Mouse (Mus musculus) MEL (cell line): ENCODE measurements around the gene Mfsd4b5. TPM values are rescaled to one million over a fixed set of nuclear protein-coding genes. Genes with fewer than 3 reads are reported as not detected.

Experiments
- DNase-seq: peaks from one replicate; pipeline ENCODE4 v3.0.0; 2011; ENCODE audit warnings: low read depth, low spot score
- H3K27ac ChIP-seq: 2 replicates; pipeline ENCODE4 v1.5.1; 2012; ENCODE audit warnings: low read depth, mild to moderate bottlenecking, control low read depth, low read length, moderate library complexity; ENCODE audit not compliant: control insufficient read depth
- H3K27me3 ChIP-seq, 2 experiments: fragments of 150-350 bp in 1 of 2; sonication (generic) in 1 of 2; 2 replicates each; pipeline ENCODE4 v1.6.1; 2012; ENCODE audit warnings: low read length in 2 of 2, mild to moderate bottlenecking in 2 of 2, improper control_type of control experiment in 1 of 2, moderate library complexity in 1 of 2; ENCODE audit not compliant: insufficient read depth in 2 of 2, control insufficient read depth in 1 of 2
- H3K36me3 ChIP-seq, 2 experiments: 2 replicates each; pipeline ENCODE4 v1.6.1; 2012 to 2014; ENCODE audit warnings: low read length in 2 of 2, improper control_type of control experiment in 1 of 2, inconsistent platforms in 1 of 2, mild to moderate bottlenecking in 1 of 2; ENCODE audit not compliant: insufficient read depth in 2 of 2, control insufficient read depth in 1 of 2
- H3K4me1 ChIP-seq, 2 experiments: fragments of 150-350 bp in 1 of 2; sonication (generic) in 1 of 2; 2 replicates each; pipeline ENCODE4 v1.6.1; 2012; ENCODE audit warnings: low read length in 2 of 2, improper control_type of control experiment in 1 of 2, mild to moderate bottlenecking in 1 of 2; ENCODE audit not compliant: insufficient read depth in 2 of 2, control insufficient read depth in 1 of 2
- H3K4me3 ChIP-seq, 2 experiments: fragments of 150-350 bp in 1 of 2; sonication (generic) in 1 of 2; 2 replicates each; pipeline ENCODE4 v1.5.1; 2012; ENCODE audit warnings: low read depth in 2 of 2, low read length in 2 of 2, mild to moderate bottlenecking in 2 of 2, moderate library complexity in 2 of 2, control low read depth in 1 of 2, improper control_type of control experiment in 1 of 2; ENCODE audit not compliant: control insufficient read depth in 1 of 2, insufficient read depth in 1 of 2
- H3K79me2 ChIP-seq: 2 replicates; pipeline ENCODE4 v1.6.1; 2012; ENCODE audit warnings: mild to moderate bottlenecking, low read length, moderate library complexity; ENCODE audit not compliant: control insufficient read depth, poor library complexity, insufficient read depth
- H3K9ac ChIP-seq: 2 replicates; pipeline ENCODE4 v1.6.1; 2012; ENCODE audit warnings: low read depth, mild to moderate bottlenecking, control low read depth, low read length, moderate library complexity; ENCODE audit not compliant: control insufficient read depth, poor library complexity, severe bottlenecking
- H3K9me3 ChIP-seq: fragments of 150-350 bp; sonication (generic); replicated peaks from 2 replicates; pipeline ENCODE4 v1.6.1; 2012; ENCODE audit warnings: mild to moderate bottlenecking, low read length, improper control_type of control experiment, moderate library complexity; ENCODE audit not compliant: insufficient read depth
- BHLHE40 ChIP-seq: IDR thresholded peaks from 2 replicates; pipeline ENCODE4 v1.6.1; 2012; ENCODE audit warnings: low read depth, mild to moderate bottlenecking, inconsistent platforms, low read length, improper control_type of control experiment, borderline replicate concordance
- CHD1 ChIP-seq: IDR thresholded peaks from 2 replicates; pipeline ENCODE4 v1.6.1; 2012; ENCODE audit warnings: low read depth, mild to moderate bottlenecking, inconsistent platforms, low read length, improper control_type of control experiment
- CTCF ChIP-seq, 3 experiments: IDR thresholded peaks in 2 of 3; conservative IDR thresholded peaks in 1 of 3; 2 replicates each; pipeline ENCODE4 v1.5.1; 2011 to 2012; ENCODE audit warnings: low read length in 3 of 3, low read depth in 2 of 3, mild to moderate bottlenecking in 2 of 3, improper control_type of control experiment in 1 of 3, inconsistent platforms in 1 of 3, mixed read lengths in 1 of 3, moderate library complexity in 1 of 3; ENCODE audit not compliant: control insufficient read depth in 1 of 3, insufficient read depth in 1 of 3, poor library complexity in 1 of 3, severe bottlenecking in 1 of 3
- ELF1 ChIP-seq: IDR thresholded peaks from 2 replicates; pipeline ENCODE4 v1.6.1; 2014; ENCODE audit warnings: low read depth, mild to moderate bottlenecking, inconsistent platforms, low read length, improper control_type of control experiment, moderate library complexity
- ETS1 ChIP-seq: IDR thresholded peaks from 2 replicates; pipeline ENCODE4 v1.6.1; 2012; ENCODE audit warnings: low read depth, mild to moderate bottlenecking, inconsistent platforms, low read length, improper control_type of control experiment, moderate library complexity
- GABPA ChIP-seq: IDR thresholded peaks from 2 replicates; pipeline ENCODE4 v1.6.1; 2012; ENCODE audit warnings: low read depth, mild to moderate bottlenecking, inconsistent platforms, low read length, improper control_type of control experiment, moderate library complexity
- JUND ChIP-seq: IDR thresholded peaks from 2 replicates; pipeline ENCODE4 v1.6.1; 2011; ENCODE audit warnings: low read depth, mild to moderate bottlenecking, improper control_type of control experiment, low read length
- MAX ChIP-seq: IDR thresholded peaks from 2 replicates; pipeline ENCODE4 v1.6.1; 2011; ENCODE audit warnings: low read length, improper control_type of control experiment
- MAZ ChIP-seq: IDR thresholded peaks from 2 replicates; pipeline ENCODE4 v1.6.1; 2012; ENCODE audit warnings: low read depth, mild to moderate bottlenecking, inconsistent platforms, low read length, improper control_type of control experiment
- MEF2A ChIP-seq: IDR thresholded peaks from 2 replicates; pipeline ENCODE4 v1.6.1; 2014; ENCODE audit warnings: low read depth, mild to moderate bottlenecking, inconsistent platforms, low read length, improper control_type of control experiment; ENCODE audit not compliant: poor library complexity, insufficient replicate concordance, severe bottlenecking; ENCODE audit errors: extremely low read depth
- MXI1 ChIP-seq: IDR thresholded peaks from 2 replicates; pipeline ENCODE4 v1.6.1; 2011; ENCODE audit warnings: mild to moderate bottlenecking, low read depth, low read length, improper control_type of control experiment
- NELFE ChIP-seq: IDR thresholded peaks from 2 replicates; pipeline ENCODE4 v1.6.1; 2011; ENCODE audit warnings: low read depth, low read length, improper control_type of control experiment
- NRF1 ChIP-seq: IDR thresholded peaks from 2 replicates; pipeline ENCODE4 v1.6.1; 2014; ENCODE audit warnings: low read depth, mild to moderate bottlenecking, inconsistent platforms, low read length, improper control_type of control experiment, moderate library complexity; ENCODE audit not compliant: poor library complexity, insufficient read depth, severe bottlenecking
- POLR2A ChIP-seq, 2 experiments: IDR thresholded peaks; 2 replicates each; pipeline ENCODE4 v1.6.1; 2011 to 2012; ENCODE audit warnings: low read length in 2 of 2, mild to moderate bottlenecking in 2 of 2, control low read depth in 1 of 2, improper control_type of control experiment in 1 of 2, low read depth in 1 of 2, moderate library complexity in 1 of 2; ENCODE audit not compliant: control insufficient read depth in 1 of 2, insufficient read depth in 1 of 2, poor library complexity in 1 of 2
- POLR2AphosphoS5 ChIP-seq: IDR thresholded peaks from 2 replicates; pipeline ENCODE4 v1.6.1; 2012; ENCODE audit warnings: low read depth, borderline replicate concordance, mild to moderate bottlenecking, inconsistent platforms, low read length, moderate library complexity, mixed read lengths
- RCOR1 ChIP-seq: IDR thresholded peaks from 2 replicates; pipeline ENCODE4 v1.6.1; 2012; ENCODE audit warnings: low read depth, mild to moderate bottlenecking, inconsistent platforms, low read length, improper control_type of control experiment
- SMC3 ChIP-seq: IDR thresholded peaks from 2 replicates; pipeline ENCODE4 v1.6.1; 2011; ENCODE audit warnings: low read depth, low read length, improper control_type of control experiment
- TAL1 ChIP-seq: IDR thresholded peaks from 2 replicates; pipeline ENCODE4 v1.6.1; 2012; ENCODE audit warnings: mild to moderate bottlenecking, inconsistent platforms, low read length, moderate library complexity, mixed read lengths
- UBTF ChIP-seq: IDR thresholded peaks from 2 replicates; pipeline ENCODE4 v1.6.1; 2012; ENCODE audit warnings: low read depth, mild to moderate bottlenecking, inconsistent platforms, low read length, improper control_type of control experiment, moderate library complexity, borderline replicate concordance; ENCODE audit not compliant: insufficient read depth
- USF2 ChIP-seq, 2 experiments: IDR thresholded peaks; 2 replicates each; pipeline ENCODE4 v1.6.1; 2011 to 2012; ENCODE audit warnings: improper control_type of control experiment in 2 of 2, low read length in 2 of 2, borderline replicate concordance in 1 of 2, inconsistent platforms in 1 of 2, low read depth in 1 of 2, mild to moderate bottlenecking in 1 of 2; ENCODE audit not compliant: insufficient read depth in 1 of 2
- ZC3H11A ChIP-seq: IDR thresholded peaks from 2 replicates; pipeline ENCODE4 v1.6.1; 2012; ENCODE audit warnings: low read depth, mild to moderate bottlenecking, inconsistent platforms, low read length, improper control_type of control experiment
- ZKSCAN1 ChIP-seq: IDR thresholded peaks from 2 replicates; pipeline ENCODE4 v1.6.1; 2012; ENCODE audit warnings: low read depth, mild to moderate bottlenecking, inconsistent platforms, low read length, improper control_type of control experiment, moderate library complexity
- ZNF384 ChIP-seq: IDR thresholded peaks from 2 replicates; pipeline ENCODE4 v1.6.1; 2012; ENCODE audit warnings: low read depth, mild to moderate bottlenecking, inconsistent platforms, low read length, improper control_type of control experiment
- polyA plus RNA-seq, 2 experiments: library from polyadenylated mRNA; stranded (reverse) in 1 of 2; unstranded in 1 of 2; fragments of >175 nt in 1 of 2; fragments of >200 nt in 1 of 2; gene quantifications; 2 replicates each; pipeline versions ENCODE4 v1.2.1 to v1.2.4; 2012; ENCODE audit warnings: low replicate concordance in 2 of 2, low read depth in 1 of 2; ENCODE audit not compliant: insufficient read length in 2 of 2, insufficient read depth in 1 of 2, missing spikeins in 1 of 2
- total RNA-seq: library from RNA; depleted of rRNA; stranded (reverse); fragments of 300-350 nt; gene quantifications from 2 replicates; pipeline ENCODE4 v1.2.3, GENCODE M21; 2012; rRNA removed

Gene Mfsd4b5
- total RNA-seq (not detected in 2 replicates), polyA plus RNA-seq (not detected)

DNA sequence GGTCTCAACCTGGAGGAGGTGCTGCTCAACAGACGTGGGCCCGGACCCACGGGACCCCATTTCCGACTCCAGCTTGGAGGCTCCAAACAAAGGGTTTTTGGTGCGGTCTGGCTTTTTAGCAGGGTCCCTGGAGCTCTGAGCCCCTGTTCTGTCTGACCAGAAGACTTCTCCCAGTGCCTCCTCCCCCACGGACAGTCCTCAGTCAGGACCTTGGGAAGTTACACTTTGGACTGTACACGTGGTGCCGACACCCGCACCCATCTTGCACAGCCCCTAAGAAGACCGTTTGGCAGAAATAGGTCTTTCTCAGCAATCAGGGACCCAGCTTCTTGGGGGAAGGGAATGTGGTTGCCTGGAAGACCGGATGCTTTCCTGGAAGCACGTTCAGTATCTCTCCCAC, at the start of gene Mfsd4b5:
Gene Mfsd4b5 (minus strand): TSS at position 181 of the 400 bp plus-strand sequence.
- H3K27me3 ChIP-seq, result no peaks in the 10 kb centered on the region
- no peak within 1 kb of the TSS for H3K27ac ChIP-seq
- no peak for DNase-seq
- H3K9ac ChIP-seq, result no peak within 1 kb of the TSS
- H3K4me1 ChIP-seq, result peaks cover 2 to 8% of the 10 kb centered on the region in 2 experiments; a peak in 3 of 4 replicates
- H3K79me2 ChIP-seq, result no peaks in the 10 kb centered on the region
- H3K4me3 ChIP-seq, result no peak within 1 kb of the TSS
- no peak for TF ChIP-seq GABPA
- no peak for TF ChIP-seq MAZ
- no peak for TF ChIP-seq BHLHE40
- no peak for TF ChIP-seq USF2 (IDR thresholded peaks at IDR 0.05; ENCODE audit: borderline replicate concordance in 1 of 2, insufficient read depth in 1 of 2, low read depth in 1 of 2, low read length in 2 of 2)
- no peak for TF ChIP-seq MXI1
- H3K9me3 ChIP-seq, result no peaks in the 10 kb centered on the region
- peaks cover 0 to 5% of the 10 kb centered on the region in 2 experiments; a peak in 2 of 4 replicates for H3K36me3 ChIP-seq

DNA sequence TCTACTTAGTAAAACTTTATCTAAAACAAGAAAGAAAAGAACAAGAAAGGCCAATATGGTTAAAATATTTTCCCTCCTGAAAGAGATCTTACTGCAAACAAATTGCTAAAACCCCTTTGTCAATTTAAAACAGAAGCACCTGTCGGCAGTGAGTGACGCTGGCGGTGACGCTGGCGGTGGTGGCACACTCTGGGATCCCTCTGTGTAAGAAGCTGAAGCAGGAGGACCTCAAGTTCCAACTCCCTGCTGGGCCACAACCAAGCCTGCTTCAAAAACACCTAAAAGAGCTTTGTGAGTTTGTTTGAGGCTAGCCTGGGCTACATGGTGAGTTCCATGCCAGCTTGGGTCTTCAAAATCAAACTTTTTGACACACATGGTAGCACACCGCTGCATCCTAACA, 48.5 kb upstream of the Mfsd4b5 start:
- Histone ChIP-seq H3K9me3 (no peaks in the 10 kb centered on the region), H3K9ac (no peak overlapping the region), H3K36me3 (no peaks in the 10 kb centered on the region), H3K27me3 (no peaks in the 10 kb centered on the region), H3K79me2 (no peaks in the 10 kb centered on the region), H3K4me1 (no peaks in the 10 kb centered on the region), H3K27ac (no peak overlapping the region), H3K4me3 (no peak overlapping the region)
- TF ChIP-seq MAX (no peak), MAZ (no peak), MEF2A (no peak), UBTF (no peak), ZC3H11A (no peak), POLR2A (IDR thresholded peaks at IDR 0.05; ENCODE audit: control insufficient read depth in 1 of 2, insufficient read depth in 1 of 2, low read depth in 1 of 2, low read length in 2 of 2, poor library complexity in 1 of 2) (no peak), CTCF (IDR thresholded peaks at IDR 0.05 in 2 of 3, conservative IDR thresholded peaks at IDR 0.05 in 1 of 3; ENCODE audit: control insufficient read depth in 1 of 3, insufficient read depth in 1 of 3, low read depth in 2 of 3, low read length in 3 of 3, poor library complexity in 1 of 3, severe bottlenecking in 1 of 3) (no peak), TAL1 (no peak), SMC3 (no peak), NRF1 (no peak)
- no peak for DNase-seq

DNA sequence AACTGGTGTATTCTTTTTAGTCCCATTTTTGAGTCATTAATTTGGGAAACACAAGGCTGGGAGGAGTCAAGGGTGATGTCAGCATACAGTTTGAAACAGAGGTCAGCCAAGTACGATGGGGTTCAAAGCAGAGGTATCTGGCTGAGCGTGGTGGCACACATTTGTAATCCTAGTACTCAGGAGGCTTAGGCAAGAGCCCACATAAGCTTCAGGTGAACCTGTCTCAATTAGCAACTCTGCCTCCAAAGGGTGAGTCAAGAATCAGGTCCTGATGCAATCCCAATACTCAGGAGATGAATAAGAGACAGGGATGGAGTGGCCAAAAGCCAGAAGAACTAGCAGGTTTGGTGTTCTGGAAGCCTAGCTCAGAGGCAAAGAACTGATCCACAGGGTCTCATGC, 46.5 kb upstream of the Mfsd4b5 start:
- H3K79me2 ChIP-seq, result no peaks in the 10 kb centered on the region
- H3K27me3 ChIP-seq, result no peaks in the 10 kb centered on the region
- no peaks in the 10 kb centered on the region for H3K4me1 ChIP-seq
- DNase-seq, result no peak
- no peaks in the 10 kb centered on the region for H3K9me3 ChIP-seq
- TF ChIP-seq NRF1, result no peak
- TF ChIP-seq ZNF384, result no peak
- no peak for TF ChIP-seq CHD1
- TF ChIP-seq POLR2AphosphoS5, result no peak
- TF ChIP-seq ETS1, result no peak
- no peak for TF ChIP-seq NELFE
- no peak for TF ChIP-seq ELF1
- no peak for TF ChIP-seq ZKSCAN1
- no peak for TF ChIP-seq JUND
- no peak for TF ChIP-seq RCOR1
- no peak for TF ChIP-seq CTCF (IDR thresholded peaks at IDR 0.05 in 2 of 3, conservative IDR thresholded peaks at IDR 0.05 in 1 of 3; ENCODE audit: control insufficient read depth in 1 of 3, insufficient read depth in 1 of 3, low read depth in 2 of 3, low read length in 3 of 3, poor library complexity in 1 of 3, severe bottlenecking in 1 of 3)
- H3K4me3 ChIP-seq, result no peak overlapping the region
- no peaks in the 10 kb centered on the region for H3K36me3 ChIP-seq
- no peak overlapping the region for H3K27ac ChIP-seq
- no peak overlapping the region for H3K9ac ChIP-seq
